Mouse (Mus musculus) thymus, postnatal 36 days (tissue): Measurements from ENCODE around the gene Cyb5b.

Experiments used
- DNase-seq, 2 experiments: peaks; one replicate each; pipeline ENCODE4 v3.0.0; 2022; ENCODE audit warnings: mixed read lengths in 2 of 2

Gene Cyb5b

DNA sequence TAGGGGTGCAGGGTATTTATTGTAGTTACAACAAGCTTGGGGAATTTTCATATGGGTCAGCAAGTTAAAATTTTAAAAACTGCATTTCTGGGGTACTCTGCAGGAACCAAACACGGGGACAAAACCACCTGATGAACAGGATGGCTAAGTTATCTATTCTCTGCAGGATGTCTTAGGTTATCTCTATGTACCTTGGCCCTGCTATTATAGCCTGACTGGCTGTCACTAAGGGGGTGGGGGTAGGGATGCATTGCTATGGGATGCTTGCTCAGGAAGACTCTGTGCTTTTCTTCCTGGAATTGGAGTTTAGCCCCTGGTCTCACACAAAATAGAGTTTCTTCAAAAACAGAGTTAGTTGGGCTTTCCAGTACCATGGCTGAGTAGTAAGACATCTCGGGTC is 83.3 kb downstream of the Cyb5b start:
- no peak for DNase-seq
